Mouse (Mus musculus) spleen, adult 2 months (tissue): Measurements from ENCODE around the gene Stk19. TPM values are rescaled to one million over a fixed set of nuclear protein-coding genes. Genes with fewer than 3 reads are reported as not detected.

ENCODE experiments used
- DNase-seq, 2 experiments: peaks; one replicate each; pipeline versions ENCODE4 v3.0.0 to v3.0.0-alpha.2; 2012 to 2021; ENCODE audit warnings: low spot score in 2 of 2, low read depth in 1 of 2
- H3K27ac ChIP-seq: fragments of 200-500 bp; 2 replicates; pipeline ENCODE4 v1.5.1; 2012; ENCODE audit warnings: low read length, inconsistent platforms; ENCODE audit not compliant: insufficient read depth
- H3K27me3 ChIP-seq: fragments of 200-500 bp; 2 replicates; pipeline ENCODE4 v1.6.1; 2012; ENCODE audit warnings: mild to moderate bottlenecking, moderate library complexity, low read length, inconsistent platforms; ENCODE audit not compliant: control insufficient read depth, insufficient read depth
- H3K36me3 ChIP-seq: fragments of 200-500 bp; 2 replicates; pipeline ENCODE4 v1.6.1; 2012; ENCODE audit warnings: mild to moderate bottlenecking, low read length, inconsistent platforms; ENCODE audit not compliant: control insufficient read depth, insufficient read depth
- H3K4me1 ChIP-seq: fragments of 200-500 bp; 2 replicates; pipeline ENCODE4 v1.6.1; 2011; ENCODE audit warnings: inconsistent platforms; ENCODE audit not compliant: control insufficient read depth, insufficient read depth, insufficient read length
- H3K4me3 ChIP-seq: fragments of 200-500 bp; 2 replicates; pipeline ENCODE4 v1.5.1; 2011; ENCODE audit warnings: mild to moderate bottlenecking, inconsistent platforms; ENCODE audit not compliant: insufficient read depth, insufficient read length; ENCODE audit errors: extremely low read depth
- CTCF ChIP-seq: fragments of 200-500 bp; IDR thresholded peaks from 2 replicates; pipeline ENCODE4 v1.5.1; 2011; ENCODE audit warnings: mild to moderate bottlenecking, inconsistent platforms; ENCODE audit not compliant: insufficient read depth, insufficient read length, insufficient replicate concordance; ENCODE audit errors: extremely low read depth
- POLR2A ChIP-seq: fragments of 200-500 bp; IDR thresholded peaks from 2 replicates; pipeline ENCODE4 v1.6.1; 2011; ENCODE audit warnings: low read depth, low read length, inconsistent platforms
- WGBS: fragments of 180-500 bp; shearing (Covaris S2); methylation state at CpG from one replicate; pipeline ENCODE4 v1.1.7; 2018; 5-methylcytosine and 5-hydroxymethylcytosine counted together
- polyA plus RNA-seq: library from polyadenylated mRNA; depleted of rRNA; stranded (reverse); fragments of >200 nt; gene quantifications from 2 replicates; pipeline ENCODE4 v1.2.3, GENCODE M21; 2012; rRNA removed

The Stk19 gene
- polyA plus RNA-seq, 1 experiment, result 31.6 TPM

DNA sequence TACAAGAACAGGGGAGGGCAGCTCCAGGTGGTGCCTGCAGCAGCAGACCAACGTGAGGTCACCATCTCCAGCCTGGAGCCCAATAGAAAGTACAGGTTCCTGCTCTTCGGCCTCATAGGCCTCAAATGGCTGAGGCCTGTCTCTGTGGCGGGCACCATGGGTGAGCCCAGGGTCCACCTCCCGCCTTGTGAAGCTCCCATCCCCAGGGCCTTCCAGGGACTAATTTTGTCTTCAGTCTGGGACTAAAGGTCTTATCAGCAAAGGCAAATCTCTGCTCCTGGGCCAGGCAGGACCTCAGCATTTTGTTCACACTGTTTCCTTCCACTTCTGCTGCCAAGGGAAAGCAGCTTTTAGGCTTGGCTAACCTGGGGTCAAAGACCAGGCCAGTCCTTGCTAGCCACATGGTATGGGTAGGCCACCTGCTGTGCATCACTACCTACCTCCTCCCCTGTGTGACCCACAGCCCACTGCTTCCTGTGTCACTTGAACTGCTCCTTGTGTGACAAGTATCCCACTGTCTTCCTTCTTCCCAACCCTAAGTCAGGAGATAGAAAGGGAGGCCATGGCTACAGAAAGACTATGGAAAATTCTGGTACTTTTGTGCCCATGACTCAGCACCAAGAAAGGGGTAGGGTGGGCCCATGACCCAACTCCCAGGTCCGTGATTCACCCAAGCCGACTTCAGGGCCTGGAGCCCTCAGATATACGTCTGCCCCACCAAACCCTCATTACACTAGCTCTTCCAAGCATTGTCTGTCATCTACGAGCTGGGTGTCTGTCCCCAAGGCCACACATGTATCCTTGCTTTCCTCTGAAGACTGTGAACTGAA is 40.2 kb downstream of the Stk19 start:
- WGBS, result 87% methylated on average over 8 of the region's 8 CpGs
- Histone ChIP-seq H3K4me3 (no peak overlapping the region), H3K27me3 (no peaks in the 10 kb centered on the region), H3K4me1 (no peaks in the 10 kb centered on the region), H3K36me3 (no peaks in the 10 kb centered on the region), H3K27ac (no peak overlapping the region)
- TF ChIP-seq CTCF (no peak), POLR2A (no peak)
- DNase-seq, result no peak

DNA sequence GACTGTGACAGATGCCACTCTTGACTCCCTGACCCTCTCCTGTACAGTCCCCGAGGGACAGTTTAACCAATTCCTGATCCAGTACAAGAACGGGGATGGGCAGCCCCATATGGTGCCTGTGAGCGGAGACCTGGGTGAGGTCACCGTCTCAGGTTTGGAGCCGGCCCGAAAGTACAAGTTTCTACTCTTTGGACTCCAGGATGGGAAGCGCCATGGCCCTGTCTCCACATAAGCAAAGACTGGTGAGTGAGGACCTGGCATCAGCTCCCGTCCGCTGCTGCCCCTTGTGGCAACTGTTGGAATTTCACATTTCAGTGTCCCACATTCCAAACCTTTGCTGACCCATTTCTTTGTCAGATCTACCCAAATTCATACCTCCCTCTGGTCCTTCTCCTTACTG is 41.1 kb downstream of the Stk19 start:
- Histone ChIP-seq H3K4me1 (no peaks in the 10 kb centered on the region), H3K27ac (no peak overlapping the region), H3K27me3 (no peaks in the 10 kb centered on the region), H3K36me3 (no peaks in the 10 kb centered on the region), H3K4me3 (no peak overlapping the region)
- 69% methylated on average over 9 of the region's 9 CpGs for WGBS
- TF ChIP-seq POLR2A (no peak), CTCF (peak; percentile 10; the same call in 1 of the 2 replicates)
- DNase-seq, result peak in 1 of 2 experiments; percentile 14

DNA sequence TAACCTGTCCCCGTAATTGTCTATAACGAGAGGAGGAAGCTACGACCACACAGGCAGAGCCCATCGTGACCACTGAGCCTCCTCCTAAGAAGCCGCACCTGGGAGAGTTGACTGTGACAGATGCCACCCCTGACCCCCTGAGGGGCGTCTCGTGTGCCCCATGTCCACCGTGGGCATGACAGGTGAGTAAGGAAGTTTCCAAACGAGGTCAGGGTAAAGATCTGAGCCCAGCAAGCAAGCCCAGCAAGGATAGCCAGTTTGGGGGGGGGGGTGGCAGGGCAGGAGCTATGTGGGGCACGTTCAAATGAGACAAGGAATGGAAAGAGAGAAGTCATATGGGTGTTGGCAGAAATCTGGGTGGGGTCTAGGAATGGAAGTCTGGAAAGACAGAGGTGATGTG is 41.7 kb downstream of the Stk19 start:
- Histone ChIP-seq H3K27ac (no peak overlapping the region), H3K4me1 (no peaks in the 10 kb centered on the region), H3K4me3 (no peak overlapping the region), H3K36me3 (no peaks in the 10 kb centered on the region), H3K27me3 (no peaks in the 10 kb centered on the region)
- 82% methylated on average over 10 of the region's 10 CpGs for WGBS
- TF ChIP-seq POLR2A (no peak), CTCF (no peak)
- no peak for DNase-seq

DNA sequence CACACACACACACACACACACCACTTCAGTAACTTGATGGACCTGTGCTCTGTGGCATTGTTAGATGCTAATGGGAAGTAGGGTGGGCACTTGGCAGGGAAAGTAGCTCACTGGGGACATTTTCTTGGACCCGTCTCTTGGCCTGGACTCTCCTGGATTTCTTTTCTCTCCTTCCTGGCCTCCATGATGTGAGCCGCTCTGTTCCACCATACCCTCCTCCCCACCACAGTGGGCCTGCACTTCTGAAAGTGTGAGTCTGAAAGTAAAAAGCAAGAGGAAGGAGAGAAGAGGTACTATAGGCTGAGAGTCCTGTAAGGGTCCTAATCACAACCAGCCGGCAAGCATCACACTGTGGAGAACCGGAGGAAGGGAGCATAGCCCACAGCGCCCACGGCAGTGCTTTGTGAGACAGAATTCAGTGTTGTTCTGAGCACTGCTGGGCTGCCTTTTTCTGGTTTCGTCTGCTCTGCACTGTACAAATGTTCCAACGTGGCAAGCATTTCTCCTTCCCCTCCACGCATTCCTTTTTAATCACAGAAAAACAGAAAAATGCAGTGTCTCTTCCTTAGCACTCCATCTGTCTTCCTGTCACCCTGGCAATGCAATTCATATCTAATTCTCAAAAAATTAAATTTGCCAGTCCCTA is 58.9 kb downstream of the Stk19 start:
- H3K36me3 ChIP-seq, result no peaks in the 10 kb centered on the region
- DNase-seq, result no peak
- no peaks in the 10 kb centered on the region for H3K27me3 ChIP-seq
- 79% methylated on average over 9 of the region's 9 CpGs for WGBS
- no peaks in the 10 kb centered on the region for H3K4me1 ChIP-seq
- no peak overlapping the region for H3K27ac ChIP-seq
- TF ChIP-seq POLR2A (no peak), CTCF (no peak)
- no peak overlapping the region for H3K4me3 ChIP-seq

Other genes with a start within 250 kb of the Stk19 start
- gene Gpsm3, start 247.1 kb downstream of the Stk19 start, polyA plus RNA-seq, result 68.8 and 91.0 TPM in 2 replicates
- 60.4 and 69.5 TPM in 2 replicates for gene Pbx2, start 245.7 kb downstream of the Stk19 start, polyA plus RNA-seq
- gene Ager, start 239.1 kb downstream of the Stk19 start, polyA plus RNA-seq, result 5.2 and 5.3 TPM in 2 replicates
- 54.1 and 61.8 TPM in 2 replicates for gene Rnf5, start 233.3 kb downstream of the Stk19 start, polyA plus RNA-seq
- 156 and 187 TPM in 2 replicates for gene Agpat1, start 232.7 kb downstream of the Stk19 start, polyA plus RNA-seq
- 3.2 and 3.9 TPM in 2 replicates for gene Egfl8, start 221.0 kb downstream of the Stk19 start, polyA plus RNA-seq
- 31.7 and 36.3 TPM in 2 replicates for gene Ppt2, start 208.4 kb downstream of the Stk19 start, polyA plus RNA-seq
- gene Prrt1, start 207.4 kb downstream of the Stk19 start, polyA plus RNA-seq, result 9.5 and 9.9 TPM in 2 replicates
- 1.4 and 1.6 TPM in 2 replicates for gene Fkbpl, start 192.2 kb downstream of the Stk19 start, polyA plus RNA-seq
- 76.4 and 102 TPM in 2 replicates for gene Atf6b, start 189.8 kb downstream of the Stk19 start, polyA plus RNA-seq
- 34.1 and 34.4 TPM in 2 replicates for gene Tnxb, start 166.4 kb downstream of the Stk19 start, polyA plus RNA-seq
- 63.4 and 68.8 TPM in 2 replicates for gene C4b, start 93.1 kb downstream of the Stk19 start, polyA plus RNA-seq
- 3.7 and 5.4 TPM in 2 replicates for gene Cyp21a1, start 32.4 kb downstream of the Stk19 start, polyA plus RNA-seq
- 54.2 and 68.3 TPM in 2 replicates for gene Dxo, start 74 bp upstream of the Stk19 start, polyA plus RNA-seq
- 81.7 and 110 TPM in 2 replicates for gene Skiv2l, start 13.3 kb upstream of the Stk19 start, polyA plus RNA-seq
- gene Nelfe, start 13.4 kb upstream of the Stk19 start, polyA plus RNA-seq, result 14.1 and 15.0 TPM in 2 replicates
- gene Cfb, start 25.6 kb upstream of the Stk19 start, polyA plus RNA-seq, result 22.8 and 25.3 TPM in 2 replicates
- gene Zbtb12, start 42.5 kb upstream of the Stk19 start, polyA plus RNA-seq, result 12.0 and 13.1 TPM in 2 replicates
- 0.04 TPM in 1 of 2 replicates, not detected in the other for gene Gm20547, start 45.1 kb upstream of the Stk19 start, polyA plus RNA-seq
- gene C2, start 61.3 kb upstream of the Stk19 start, polyA plus RNA-seq, result 15.9 and 16.0 TPM in 2 replicates
- 200 and 246 TPM in 2 replicates for gene Ehmt2, start 61.5 kb upstream of the Stk19 start, polyA plus RNA-seq
- 0.05 and 0.08 TPM in 2 replicates for gene Slc44a4, start 77.5 kb upstream of the Stk19 start, polyA plus RNA-seq
- gene Neu1, start 94.3 kb upstream of the Stk19 start, polyA plus RNA-seq, result 45.8 and 47.5 TPM in 2 replicates
- 7.6 and 12.5 TPM in 2 replicates for gene Hspa1b, start 122.3 kb upstream of the Stk19 start, polyA plus RNA-seq
- not detected in 2 replicates for gene Gm20481, start 133.0 kb upstream of the Stk19 start, polyA plus RNA-seq
- gene Hspa1a, start 135.2 kb upstream of the Stk19 start, polyA plus RNA-seq, result 4.2 and 6.7 TPM in 2 replicates
- 0.05 and 0.06 TPM in 2 replicates for gene Hspa1l, start 135.8 kb upstream of the Stk19 start, polyA plus RNA-seq
- gene Lsm2, start 144.9 kb upstream of the Stk19 start, polyA plus RNA-seq, result 60.7 and 65.2 TPM in 2 replicates
- gene Vars, start 164.0 kb upstream of the Stk19 start, polyA plus RNA-seq, result 489 and 697 TPM in 2 replicates
- 0.72 and 0.90 TPM in 2 replicates for gene Vwa7, start 179.6 kb upstream of the Stk19 start, polyA plus RNA-seq
- 7.3 and 14.7 TPM in 2 replicates for gene Sapcd1, start 191.1 kb upstream of the Stk19 start, polyA plus RNA-seq
- 8.6 and 9.5 TPM in 2 replicates for gene Msh5, start 209.8 kb upstream of the Stk19 start, polyA plus RNA-seq
- 123 and 134 TPM in 2 replicates for gene Clic1, start 213.0 kb upstream of the Stk19 start, polyA plus RNA-seq
- gene Ddah2, start 222.1 kb upstream of the Stk19 start, polyA plus RNA-seq, result 18.4 and 18.9 TPM in 2 replicates
- gene Ly6g6c, start 228.4 kb upstream of the Stk19 start, polyA plus RNA-seq, result 0.47 and 0.59 TPM in 2 replicates
- 4.8 and 5.6 TPM in 2 replicates for gene Mpig6b, start 229.2 kb upstream of the Stk19 start, polyA plus RNA-seq
- gene Ly6g6e, start 240.0 kb upstream of the Stk19 start, polyA plus RNA-seq, result 0.31 and 0.39 TPM in 2 replicates
- 1.3 and 1.8 TPM in 2 replicates for gene Ly6g6d, start 241.1 kb upstream of the Stk19 start, polyA plus RNA-seq
- 7.8 and 9.7 TPM in 2 replicates for gene Ly6g6f, start 248.7 kb upstream of the Stk19 start, polyA plus RNA-seq